Mouse (Mus musculus): ENCODE measurements around the gene Glyat. TPM values are rescaled to one million over a fixed set of nuclear protein-coding genes. Genes with fewer than 3 reads are reported as not detected.

Gene Glyat
- polyA plus RNA-seq, 2 experiments = 0.04 TPM; not detected in 1

DNA sequence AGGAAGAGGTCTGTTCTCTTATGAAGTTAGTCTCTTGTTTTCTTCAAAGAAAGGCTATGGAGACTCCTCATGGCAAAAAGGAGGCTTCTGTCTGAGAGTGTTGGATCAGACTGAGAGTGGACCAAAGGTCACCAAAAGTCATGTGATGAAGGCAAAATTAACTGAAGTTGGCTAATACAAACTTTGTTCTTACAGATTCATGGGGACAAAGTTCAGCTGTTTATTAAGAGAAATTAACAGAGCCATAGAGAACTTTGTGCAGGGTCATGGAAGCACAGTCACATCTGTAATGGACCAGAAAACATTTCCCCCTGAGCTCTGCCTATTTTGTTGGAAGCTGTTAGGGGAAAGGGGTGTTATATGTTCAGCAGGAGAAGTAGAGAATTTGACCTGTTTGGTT, 24.8 kb upstream of the Glyat start:
- Histone ChIP-seq H3K9ac (ENCODE audit: low read depth, low read length, severe bottlenecking) (no peak overlapping the region), H3K4me2 (replicated peaks; ENCODE audit: low read depth, low read length, severe bottlenecking) (no peak overlapping the region), H3K9me3 (ENCODE audit: control insufficient read depth, low read length) (no peaks in the 10 kb centered on the region), H3K36me3 (ENCODE audit: control insufficient read depth, insufficient read depth, low read length) (no peaks in the 10 kb centered on the region), H3K27ac (replicated peaks; ENCODE audit: low read depth, low read length) (no peak overlapping the region), H3K27me3 (ENCODE audit: control insufficient read depth, insufficient read depth, low read length) (no peaks in the 10 kb centered on the region), H3K4me1 (ENCODE audit: control insufficient read depth, insufficient read depth, low read length) (no peaks in the 10 kb centered on the region), H3K4me3 (replicated peaks; ENCODE audit: low read length) (no peak overlapping the region)
- ATAC-seq (ENCODE audit: low FRiP score, low read depth) = no peak
- DNase-seq (ENCODE audit: low spot score) = no peak
- no peak for TF ChIP-seq POLR2A (IDR thresholded peaks at IDR 0.05; ENCODE audit: borderline replicate concordance, extremely low read depth, insufficient read depth, insufficient read length)

DNA sequence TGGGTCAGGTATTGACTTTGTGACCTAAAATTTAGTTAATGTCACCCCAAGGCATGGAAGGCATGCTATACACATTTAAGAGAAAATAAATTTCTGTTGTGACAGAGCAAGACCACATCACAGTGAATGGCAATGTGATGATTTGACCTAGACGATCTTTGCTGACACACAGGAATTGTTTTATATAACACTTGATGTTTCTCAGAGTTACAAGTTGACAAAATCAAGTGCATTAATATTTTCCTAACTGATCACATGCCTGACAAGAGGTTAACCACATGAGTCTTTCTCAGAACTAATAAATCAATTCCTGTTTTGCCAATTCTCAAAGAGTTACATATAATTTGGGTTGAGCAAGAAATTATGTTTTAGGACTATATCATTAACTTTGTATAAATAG, 19.5 kb upstream of the Glyat start:
- DNase-seq (ENCODE audit: low spot score) (no peak), ATAC-seq (ENCODE audit: low FRiP score, low read depth) (no peak)
- no peaks in the 10 kb centered on the region for H3K4me1 ChIP-seq (ENCODE audit: control insufficient read depth, insufficient read depth, low read length)
- WGBS = 65% methylated on average over 1 of the region's 1 CpGs
- no peaks in the 10 kb centered on the region for H3K27me3 ChIP-seq (ENCODE audit: control insufficient read depth, insufficient read depth, low read length)
- TF ChIP-seq POLR2A (IDR thresholded peaks at IDR 0.05; ENCODE audit: borderline replicate concordance, extremely low read depth, insufficient read depth, insufficient read length) = no peak
- no peak overlapping the region for H3K9ac ChIP-seq (ENCODE audit: low read depth, low read length, severe bottlenecking)
- no peak overlapping the region for H3K4me2 ChIP-seq (replicated peaks; ENCODE audit: low read depth, low read length, severe bottlenecking)
- H3K36me3 ChIP-seq (ENCODE audit: control insufficient read depth, insufficient read depth, low read length) = no peaks in the 10 kb centered on the region
- no peak overlapping the region for H3K27ac ChIP-seq (replicated peaks; ENCODE audit: low read depth, low read length)
- H3K9me3 ChIP-seq (ENCODE audit: control insufficient read depth, low read length) = no peaks in the 10 kb centered on the region
- no peak overlapping the region for H3K4me3 ChIP-seq (replicated peaks; ENCODE audit: low read length)

DNA sequence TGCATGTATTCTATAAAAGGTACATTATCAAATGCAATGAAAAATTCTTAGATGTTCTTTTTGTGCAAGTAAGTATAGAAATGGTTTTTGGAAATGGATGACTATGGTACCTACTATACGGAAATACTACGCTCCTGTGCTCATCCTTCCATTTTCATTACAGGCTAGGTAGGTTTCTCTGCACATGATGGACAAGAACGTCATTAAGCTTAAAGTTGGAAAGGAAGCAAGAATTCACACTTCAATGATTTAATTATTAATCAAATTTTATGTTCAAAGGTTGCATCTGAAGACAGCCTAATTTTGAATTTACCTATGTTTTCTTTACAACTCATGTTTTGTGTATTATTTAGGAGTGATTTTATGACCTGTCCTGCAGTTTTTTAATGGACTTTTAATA, 1.2 kb downstream of the Glyat start:
- Histone ChIP-seq H3K36me3 (ENCODE audit: control insufficient read depth, insufficient read depth, low read length) (no peaks in the 10 kb centered on the region), H3K4me1 (ENCODE audit: control insufficient read depth, insufficient read depth, low read length) (no peaks in the 10 kb centered on the region), H3K9me3 (ENCODE audit: control insufficient read depth, low read length) (no peaks in the 10 kb centered on the region), H3K4me2 (replicated peaks; ENCODE audit: low read depth, low read length, severe bottlenecking) (no peak overlapping the region), H3K9ac (ENCODE audit: low read depth, low read length, severe bottlenecking) (no peak overlapping the region), H3K4me3 (replicated peaks; ENCODE audit: low read length) (no peak overlapping the region), H3K27me3 (ENCODE audit: control insufficient read depth, insufficient read depth, low read length) (no peaks in the 10 kb centered on the region), H3K27ac (replicated peaks; ENCODE audit: low read depth, low read length) (no peak overlapping the region)
- WGBS = 83% methylated on average over 3 of the region's 3 CpGs
- DNase-seq (ENCODE audit: low spot score) = no peak
- no peak for ATAC-seq (ENCODE audit: low FRiP score, low read depth)
- TF ChIP-seq POLR2A (IDR thresholded peaks at IDR 0.05; ENCODE audit: borderline replicate concordance, extremely low read depth, insufficient read depth, insufficient read length) = no peak

DNA sequence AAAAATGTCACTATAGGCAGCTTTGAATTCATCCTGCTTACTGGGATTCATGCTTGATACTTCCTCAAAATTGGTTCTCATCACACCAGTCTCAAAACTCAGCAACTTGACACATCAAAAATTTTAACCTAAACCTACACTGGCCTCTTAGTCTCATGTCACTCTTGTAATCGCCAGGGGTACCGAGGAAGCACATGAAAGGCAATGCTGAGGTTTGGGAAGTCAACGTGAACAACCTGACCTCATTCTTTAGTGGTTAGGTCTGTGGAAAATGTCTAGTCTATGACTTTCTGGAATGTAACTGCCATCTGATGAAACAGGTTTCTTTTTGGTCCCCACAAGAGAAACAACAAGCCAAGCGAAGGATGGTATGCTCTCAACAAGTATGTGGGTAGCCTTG, 1.9 kb downstream of the Glyat start:
- Histone ChIP-seq H3K36me3 (ENCODE audit: control insufficient read depth, insufficient read depth, low read length) (no peaks in the 10 kb centered on the region), H3K9me3 (ENCODE audit: control insufficient read depth, low read length) (no peaks in the 10 kb centered on the region), H3K9ac (ENCODE audit: low read depth, low read length, severe bottlenecking) (no peak overlapping the region), H3K4me1 (ENCODE audit: control insufficient read depth, insufficient read depth, low read length) (no peaks in the 10 kb centered on the region), H3K4me2 (replicated peaks; ENCODE audit: low read depth, low read length, severe bottlenecking) (no peak overlapping the region), H3K27me3 (ENCODE audit: control insufficient read depth, insufficient read depth, low read length) (no peaks in the 10 kb centered on the region), H3K27ac (replicated peaks; ENCODE audit: low read depth, low read length) (no peak overlapping the region), H3K4me3 (replicated peaks; ENCODE audit: low read length) (no peak overlapping the region)
- DNase-seq (ENCODE audit: low spot score) (no peak), ATAC-seq (ENCODE audit: low FRiP score, low read depth) (no peak)
- no peak for TF ChIP-seq POLR2A (IDR thresholded peaks at IDR 0.05; ENCODE audit: borderline replicate concordance, extremely low read depth, insufficient read depth, insufficient read length)
- WGBS = 92% methylated on average over 4 of the region's 4 CpGs

DNA sequence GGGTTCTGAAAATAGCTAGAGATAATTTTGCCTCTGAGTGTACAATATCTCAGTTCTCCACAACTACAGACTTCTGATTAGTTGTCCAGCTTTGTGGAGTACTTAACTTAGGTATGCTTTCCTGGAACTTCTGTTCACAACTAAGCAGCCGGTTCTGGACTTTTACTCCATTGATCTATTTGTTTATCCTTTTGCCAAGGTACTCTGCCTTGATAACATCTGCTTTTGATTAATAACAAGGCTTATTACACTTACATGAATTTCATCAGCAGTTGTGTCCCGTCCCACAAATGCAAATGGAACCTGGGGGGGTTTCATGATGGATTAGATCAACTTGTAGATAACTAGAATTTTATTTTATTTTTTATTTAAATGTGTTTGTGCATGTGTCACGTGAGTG, 3.8 kb downstream of the Glyat start:
- no peak for TF ChIP-seq POLR2A (IDR thresholded peaks at IDR 0.05; ENCODE audit: borderline replicate concordance, extremely low read depth, insufficient read depth, insufficient read length)
- H3K9me3 ChIP-seq (ENCODE audit: control insufficient read depth, low read length) = no peaks in the 10 kb centered on the region
- no peak overlapping the region for H3K9ac ChIP-seq (ENCODE audit: low read depth, low read length, severe bottlenecking)
- H3K4me3 ChIP-seq (replicated peaks; ENCODE audit: low read length) = no peak overlapping the region
- no peak overlapping the region for H3K4me2 ChIP-seq (replicated peaks; ENCODE audit: low read depth, low read length, severe bottlenecking)
- no peak for DNase-seq (ENCODE audit: low spot score)
- no peaks in the 10 kb centered on the region for H3K36me3 ChIP-seq (ENCODE audit: control insufficient read depth, insufficient read depth, low read length)
- no peaks in the 10 kb centered on the region for H3K27me3 ChIP-seq (ENCODE audit: control insufficient read depth, insufficient read depth, low read length)
- ATAC-seq (ENCODE audit: low FRiP score, low read depth) = no peak
- 61% methylated on average over 3 of the region's 3 CpGs for WGBS
- no peaks in the 10 kb centered on the region for H3K4me1 ChIP-seq (ENCODE audit: control insufficient read depth, insufficient read depth, low read length)
- H3K27ac ChIP-seq (replicated peaks; ENCODE audit: low read depth, low read length) = no peak overlapping the region

GRCm38 (mm10) chr19:12638049-12638448, 4.9 kb downstream of the Glyat start:
- Histone ChIP-seq H3K27ac (replicated peaks; ENCODE audit: low read depth, low read length) (no peak overlapping the region), H3K4me3 (replicated peaks; ENCODE audit: low read length) (no peak overlapping the region), H3K4me2 (replicated peaks; ENCODE audit: low read depth, low read length, severe bottlenecking) (no peak overlapping the region), H3K36me3 (ENCODE audit: control insufficient read depth, insufficient read depth, low read length) (no peaks in the 10 kb centered on the region), H3K9me3 (ENCODE audit: control insufficient read depth, low read length) (no peaks in the 10 kb centered on the region), H3K9ac (ENCODE audit: low read depth, low read length, severe bottlenecking) (no peak overlapping the region), H3K4me1 (ENCODE audit: control insufficient read depth, insufficient read depth, low read length) (no peaks in the 10 kb centered on the region), H3K27me3 (ENCODE audit: control insufficient read depth, insufficient read depth, low read length) (no peaks in the 10 kb centered on the region)
- ATAC-seq (ENCODE audit: low FRiP score, low read depth) (no peak), DNase-seq (ENCODE audit: low spot score) (no peak)
- no peak for TF ChIP-seq POLR2A (IDR thresholded peaks at IDR 0.05; ENCODE audit: borderline replicate concordance, extremely low read depth, insufficient read depth, insufficient read length)
- 77% methylated on average over 1 of the region's 1 CpGs for WGBS
